Mouse (Mus musculus): ENCODE results near the gene Actr1b. TPM values are rescaled to one million over a fixed set of nuclear protein-coding genes. Genes with fewer than 3 reads are reported as not detected.
A peak's percentile ranks its signal among the peaks of the same experiment; 100 is the strongest.
"Not testable (repeated sequence)": the region's sequence is repeated elsewhere in the genome, so short reads cannot be mapped to it uniquely, and the experiment has no call there.

Actr1b gene
- polyA plus RNA-seq, 1 experiment from 2014 or later, result 34.3 TPM

GRCm38 (mm10) chr1:36671260-36671659 lies 43.0 kb downstream of the Actr1b start:
- DNase-seq (peak; percentile 33), ATAC-seq (ENCODE audit: low read depth) (peak; percentile 73)

DNA sequence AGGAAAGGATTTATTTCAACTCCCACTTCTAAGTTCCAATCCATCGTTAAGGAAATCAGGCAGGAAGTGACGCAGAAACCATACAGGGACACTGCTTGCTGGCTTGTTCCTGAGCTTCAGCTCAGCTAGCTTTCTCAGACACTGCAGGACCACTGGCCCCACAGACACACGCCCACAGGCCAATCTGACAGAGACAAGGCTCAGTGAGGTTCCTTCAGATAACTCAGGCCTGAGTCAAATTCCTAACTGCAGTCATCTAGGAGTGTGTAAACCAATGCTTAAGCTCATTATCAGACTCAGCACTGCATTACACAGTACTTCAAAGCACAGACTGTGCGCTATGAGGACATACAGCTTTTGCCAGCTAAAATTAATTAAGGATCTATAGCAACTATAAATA lies 44.0 kb downstream of the Actr1b start:
- no peak overlapping the region for H3K4me3 ChIP-seq (replicated peaks)
- DNase-seq (peak; percentile 58), ATAC-seq (ENCODE audit: low read depth) (peak; percentile 90)
- H3K36me3 ChIP-seq, result no peaks in the 10 kb centered on the region
- no peaks in the 10 kb centered on the region for H3K9me3 ChIP-seq (replicated peaks)
- peak overlapping the region; percentile 37 for H3K27ac ChIP-seq
- WGBS (ENCODE audit: insufficient replicate concordance), result 12% methylated on average over 4 of the region's 4 CpGs
- no peaks in the 10 kb centered on the region for H3K27me3 ChIP-seq
- H3K9ac ChIP-seq, result 0 out of 2 replicates have a peak overlapping the region, but pooled peaks have one; percentile 0
- peak overlapping the region; percentile 18; the same call in 1 of the 2 replicates for H3K4me2 ChIP-seq
- peaks cover 33% of the 10 kb centered on the region for H3K4me1 ChIP-seq (replicated peaks)

More at GRCm38 (mm10) chr1:36671260-36671659, 43.0 kb downstream of the Actr1b start:
- 51% methylated on average over 10 of the region's 10 CpGs for WGBS (ENCODE audit: insufficient replicate concordance)
- no peak overlapping the region for H3K9ac ChIP-seq
- no peak overlapping the region for H3K4me3 ChIP-seq (replicated peaks)
- H3K4me1 ChIP-seq (replicated peaks), result peaks cover 30% of the 10 kb centered on the region
- H3K4me2 ChIP-seq, result peak overlapping the region; percentile 18
- H3K27ac ChIP-seq, result no peak overlapping the region
- H3K27me3 ChIP-seq, result no peaks in the 10 kb centered on the region
- no peaks in the 10 kb centered on the region for H3K9me3 ChIP-seq (replicated peaks)
- H3K36me3 ChIP-seq, result no peaks in the 10 kb centered on the region

DNA sequence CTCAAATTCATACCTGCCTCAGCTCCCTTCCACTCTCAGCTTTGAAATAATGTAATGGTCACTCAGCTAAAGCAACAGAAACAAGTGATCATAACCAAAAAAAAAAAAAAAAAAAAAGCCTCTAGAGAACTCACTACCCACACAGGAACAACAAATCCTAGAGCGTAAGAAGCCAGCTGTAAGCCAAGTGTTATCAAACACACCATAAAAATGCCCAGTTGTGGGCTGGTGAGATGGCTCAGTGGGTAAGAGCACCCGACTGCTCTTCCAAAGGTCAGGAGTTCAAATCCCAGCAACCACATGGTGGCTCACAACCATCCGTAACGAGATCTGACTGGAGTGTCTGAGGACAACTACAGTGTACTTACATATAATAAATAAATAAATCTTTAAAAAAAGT lies 46.2 kb downstream of the Actr1b start:
- not testable (repeated sequence) for ATAC-seq (ENCODE audit: low read depth); H3K36me3 ChIP-seq; H3K4me2 ChIP-seq; H3K9ac ChIP-seq; DNase-seq; H3K27ac ChIP-seq; H3K4me3 ChIP-seq (replicated peaks); H3K27me3 ChIP-seq; H3K9me3 ChIP-seq (replicated peaks)
- H3K4me1 ChIP-seq (replicated peaks), result peaks cover 42% of the 10 kb centered on the region
- WGBS (ENCODE audit: insufficient replicate concordance), result 71% methylated on average over 4 of the region's 4 CpGs

DNA sequence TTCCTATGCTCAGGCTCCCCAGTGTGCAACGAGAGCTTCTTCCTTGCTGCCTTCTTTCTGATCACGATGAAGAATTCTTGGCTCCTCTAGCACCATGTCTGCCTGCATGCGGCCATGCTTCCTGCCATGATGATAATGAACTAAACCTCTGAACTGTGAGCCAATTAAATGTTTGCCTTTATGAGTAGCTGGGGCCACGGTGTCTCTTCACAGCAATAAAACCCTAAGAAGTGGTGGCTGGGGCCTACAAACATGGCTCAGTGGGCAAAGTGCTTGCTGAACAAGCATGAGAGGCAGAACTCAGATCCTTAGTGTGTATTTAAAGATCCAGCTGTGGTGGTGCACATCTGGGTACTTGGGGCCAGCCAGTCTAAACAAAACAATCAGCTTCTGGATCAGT lies 48.3 kb downstream of the Actr1b start:
- Histone ChIP-seq H3K36me3 (no peaks in the 10 kb centered on the region), H3K27ac (no peak overlapping the region), H3K4me3 (replicated peaks) (no peak overlapping the region), H3K27me3 (no peaks in the 10 kb centered on the region), H3K9ac (no peak overlapping the region), H3K4me2 (no peak overlapping the region), H3K4me1 (replicated peaks) (peaks cover 32% of the 10 kb centered on the region), H3K9me3 (replicated peaks) (no peaks in the 10 kb centered on the region)
- no peak for ATAC-seq (ENCODE audit: low read depth)
- 70% methylated on average over 4 of the region's 4 CpGs for WGBS (ENCODE audit: insufficient replicate concordance)
- DNase-seq, result no peak

DNA sequence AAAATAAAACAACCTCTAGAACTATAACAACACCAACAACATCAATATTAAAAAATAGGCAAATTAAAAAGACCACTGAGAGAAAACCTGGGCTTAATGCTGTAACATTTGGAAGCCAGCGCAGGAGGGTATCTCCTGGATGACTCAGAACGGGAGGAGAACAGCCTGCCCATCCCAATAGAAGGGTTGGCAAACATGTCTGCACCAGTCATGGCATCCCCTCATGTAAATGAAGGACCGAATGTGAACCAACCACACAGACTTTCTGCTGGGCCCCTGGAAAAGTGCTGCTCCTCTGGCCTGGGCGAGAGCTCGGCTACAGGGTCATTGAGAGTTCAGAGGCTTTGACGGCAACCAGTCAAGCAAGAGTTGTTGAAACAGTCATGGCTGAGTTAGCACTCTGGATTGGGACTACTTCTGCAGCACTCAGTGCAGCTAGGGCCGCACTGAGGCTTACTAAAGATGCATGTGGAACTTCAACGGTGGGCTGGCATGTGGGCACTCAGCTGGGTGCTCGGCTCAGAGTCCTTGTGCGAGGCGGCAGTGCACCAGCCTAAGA lies 49.0 kb downstream of the Actr1b start:
- DNase-seq, result no peak
- no peaks in the 10 kb centered on the region for H3K36me3 ChIP-seq
- no peak overlapping the region for H3K27ac ChIP-seq
- H3K9me3 ChIP-seq (replicated peaks), result no peaks in the 10 kb centered on the region
- ATAC-seq (ENCODE audit: low read depth), result no peak
- no peak overlapping the region for H3K4me2 ChIP-seq
- peaks cover 26% of the 10 kb centered on the region for H3K4me1 ChIP-seq (replicated peaks)
- 79% methylated on average over 11 of the region's 11 CpGs for WGBS (ENCODE audit: insufficient replicate concordance)
- no peak overlapping the region for H3K9ac ChIP-seq
- H3K27me3 ChIP-seq, result no peaks in the 10 kb centered on the region
- no peak overlapping the region for H3K4me3 ChIP-seq (replicated peaks)

DNA sequence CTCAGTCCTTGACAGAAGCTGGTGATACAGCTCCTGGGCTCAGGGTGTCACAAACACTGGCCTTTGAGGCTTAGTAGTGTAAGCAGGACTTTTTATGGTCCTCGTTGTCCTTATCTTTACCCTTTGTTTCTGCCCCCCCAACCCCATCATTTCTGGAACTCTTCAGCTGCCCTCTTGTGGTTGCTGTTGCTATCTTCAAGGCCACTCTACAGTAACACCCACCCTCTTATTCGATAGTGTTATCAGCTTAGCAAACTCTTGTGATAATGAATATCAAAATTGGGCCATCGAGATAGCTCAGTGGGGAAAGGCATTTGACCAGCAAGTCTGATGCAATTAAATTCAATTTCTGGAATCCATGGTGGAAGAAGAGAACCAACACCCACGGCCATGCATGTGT lies 49.8 kb downstream of the Actr1b start:
- H3K4me2 ChIP-seq, result no peak overlapping the region
- no peak overlapping the region for H3K27ac ChIP-seq
- ATAC-seq (ENCODE audit: low read depth) (peak; percentile 65), DNase-seq (no peak)
- peaks cover 18% of the 10 kb centered on the region for H3K4me1 ChIP-seq (replicated peaks)
- H3K4me3 ChIP-seq (replicated peaks), result no peak overlapping the region
- no peaks in the 10 kb centered on the region for H3K9me3 ChIP-seq (replicated peaks)
- whole genome bisulfite sequencing (ENCODE audit: insufficient replicate concordance), result 28% methylated on average over 4 of the region's 4 CpGs
- no peaks in the 10 kb centered on the region for H3K27me3 ChIP-seq
- no peak overlapping the region for H3K9ac ChIP-seq
- H3K36me3 ChIP-seq, result no peaks in the 10 kb centered on the region

DNA sequence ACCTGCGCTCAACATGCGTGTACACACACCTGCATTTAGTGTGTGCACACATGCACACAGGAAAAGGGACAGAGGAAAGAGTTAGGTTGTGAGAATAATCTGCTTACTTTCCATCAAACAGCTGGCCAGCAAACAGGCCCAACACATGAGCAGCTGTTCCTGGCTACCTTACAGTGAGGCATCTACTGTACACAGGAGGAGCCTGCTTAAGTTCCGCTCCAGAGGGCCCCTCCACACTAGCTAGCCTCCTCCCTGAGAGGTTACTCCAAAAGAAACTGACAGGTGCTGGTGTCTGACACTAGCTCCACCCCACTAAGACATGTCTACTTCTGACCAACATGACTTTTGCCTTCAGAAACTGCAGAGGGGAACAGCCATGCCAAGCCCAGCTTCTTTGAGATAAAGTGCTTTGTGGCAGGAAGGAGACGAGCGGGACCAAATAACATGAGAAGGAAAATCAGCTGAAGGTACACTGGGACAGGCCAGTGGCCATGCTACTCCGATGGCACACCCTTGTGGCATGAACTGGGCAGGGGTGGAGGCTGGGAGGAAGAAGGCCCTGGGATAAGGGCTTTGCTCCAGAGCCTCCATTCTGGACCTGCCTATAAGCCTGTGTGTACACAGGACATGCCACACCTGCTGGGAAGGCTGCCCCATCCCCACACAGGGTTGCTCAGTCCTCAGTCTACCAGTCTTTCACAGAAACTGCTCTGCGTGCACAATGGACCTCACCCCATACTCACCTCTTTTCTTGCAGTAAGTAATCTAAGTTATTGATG lies 55.4 kb downstream of the Actr1b start:
- Histone ChIP-seq H3K9ac (no peak overlapping the region), H3K9me3 (replicated peaks) (no peaks in the 10 kb centered on the region), H3K36me3 (no peaks in the 10 kb centered on the region), H3K27ac (peak overlapping the region; percentile 5; the same call in 1 of the 2 replicates), H3K4me2 (no peak overlapping the region), H3K4me3 (replicated peaks) (no peak overlapping the region), H3K4me1 (replicated peaks) (peaks cover 32% of the 10 kb centered on the region), H3K27me3 (no peaks in the 10 kb centered on the region)
- ATAC-seq (ENCODE audit: low read depth) (no peak), DNase-seq (no peak)
- 52% methylated on average over 7 of the region's 7 CpGs for WGBS (ENCODE audit: insufficient replicate concordance)

DNA sequence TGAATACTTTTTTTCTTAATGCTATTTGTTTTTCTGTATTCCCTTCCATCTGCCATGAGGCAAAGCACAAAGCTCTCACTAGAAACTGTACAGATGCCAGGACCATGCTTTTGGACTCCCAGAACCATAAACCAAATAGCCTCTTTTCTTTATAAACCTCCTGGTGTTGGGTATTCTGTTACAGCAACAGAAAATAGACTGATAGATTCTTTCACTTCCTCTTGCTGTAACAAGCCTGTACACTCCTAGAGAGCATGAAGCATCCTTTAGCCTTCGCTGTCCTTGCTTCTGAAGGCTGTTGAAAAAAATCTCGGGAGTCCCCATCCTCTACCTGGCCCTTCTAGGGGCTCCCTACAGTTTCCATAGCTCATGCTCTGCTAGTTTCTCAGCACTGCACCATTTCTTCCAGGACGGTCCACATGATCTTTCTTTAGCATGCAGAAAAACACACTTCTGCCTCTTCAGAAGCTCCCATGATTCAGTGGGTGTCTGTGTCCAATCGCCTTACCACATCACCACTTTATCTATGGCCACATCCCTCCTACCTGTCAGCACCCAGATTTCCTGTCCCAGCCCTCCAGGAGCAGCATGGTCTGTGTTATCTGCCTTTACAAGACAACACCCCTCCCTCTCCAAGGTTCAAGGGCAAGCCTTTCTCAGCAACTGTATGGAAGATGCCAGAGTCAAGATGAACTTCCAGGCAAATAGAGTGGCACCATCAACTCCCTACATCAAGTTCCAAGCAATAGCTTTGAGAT lies 56.4 kb downstream of the Actr1b start:
- ATAC-seq (ENCODE audit: low read depth), result peak; percentile 79
- Histone ChIP-seq H3K36me3 (no peaks in the 10 kb centered on the region), H3K4me2 (no peak overlapping the region), H3K4me3 (replicated peaks) (no peak overlapping the region), H3K9ac (no peak overlapping the region), H3K9me3 (replicated peaks) (no peaks in the 10 kb centered on the region), H3K27me3 (no peaks in the 10 kb centered on the region), H3K4me1 (replicated peaks) (peaks cover 32% of the 10 kb centered on the region), H3K27ac (no peak overlapping the region)
- WGBS (ENCODE audit: insufficient replicate concordance), result 45% methylated on average over 4 of the region's 4 CpGs
- DNase-seq, result peak; percentile 49

DNA sequence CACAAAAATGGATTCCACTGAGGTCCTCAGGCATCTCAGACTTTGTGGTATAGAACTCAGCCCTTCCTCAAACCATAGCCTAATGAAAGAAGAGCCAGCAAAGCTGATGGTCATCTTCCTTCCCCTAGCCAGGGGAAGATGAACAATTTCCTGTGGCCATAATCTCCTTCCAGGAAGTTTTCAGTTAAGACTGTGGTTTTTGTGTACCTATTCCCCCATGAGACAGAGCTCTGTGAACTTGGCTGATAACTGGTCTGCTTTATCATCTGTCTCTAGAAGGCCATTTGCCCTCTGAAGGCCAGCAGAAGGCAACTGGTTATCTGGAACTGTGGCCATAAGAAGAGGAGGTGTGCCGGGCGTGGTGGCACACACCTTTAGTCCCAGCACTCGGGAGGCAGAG lies 58.0 kb downstream of the Actr1b start:
- ATAC-seq (ENCODE audit: low read depth), result peak; percentile 45; the same call in 1 of the 2 replicates

GRCm38 (mm10) chr1:36655039-36655438 lies 59.2 kb downstream of the Actr1b start:
- H3K4me2 ChIP-seq, result no peak overlapping the region
- no peak overlapping the region for H3K27ac ChIP-seq
- DNase-seq, result no peak
- no peak for ATAC-seq (ENCODE audit: low read depth)
- WGBS (ENCODE audit: insufficient replicate concordance), result 75% methylated on average over 5 of the region's 5 CpGs
- H3K4me1 ChIP-seq (replicated peaks), result peaks cover 32% of the 10 kb centered on the region
- H3K27me3 ChIP-seq, result no peaks in the 10 kb centered on the region
- no peak overlapping the region for H3K4me3 ChIP-seq (replicated peaks)
- H3K9ac ChIP-seq, result no peak overlapping the region
- H3K9me3 ChIP-seq (replicated peaks), result no peaks in the 10 kb centered on the region
- no peaks in the 10 kb centered on the region for H3K36me3 ChIP-seq

More for the DNA sequence above, 58.0 kb downstream of the Actr1b start:
- Histone ChIP-seq H3K4me2 (no peak overlapping the region), H3K4me1 (replicated peaks) (peaks cover 32% of the 10 kb centered on the region), H3K36me3 (no peaks in the 10 kb centered on the region), H3K9me3 (replicated peaks) (no peaks in the 10 kb centered on the region), H3K4me3 (replicated peaks) (no peak overlapping the region), H3K9ac (no peak overlapping the region), H3K27me3 (no peaks in the 10 kb centered on the region), H3K27ac (no peak overlapping the region)
- 11% methylated on average over 3 of the region's 3 CpGs for WGBS (ENCODE audit: insufficient replicate concordance)
- DNase-seq, result no peak
